Comparison of ENCODE assay signal across 24 mouse cellular contexts in genomic region chr13:102949756-102950155, GRCm38 (mm10).
DNase-seq lines count a peak whose midpoint lies in the region; ATAC-seq lines count a peak whose summit lies in the region.
"Had no signal": no experiment of that assay in that cellular context is flagged by ENCODE, and none has a peak within 500 bp of the region (broad histone marks: within the 10 kb centered on the region; RNA-seq: fewer than 3 reads in every experiment).

No protein-coding gene starts in this region.

- H3K4me1 ChIP-seq in forebrain, embryonic 12.5 days: peaks cover 13% of the 10 kb centered on the region
- H3K4me1 ChIP-seq in forebrain, embryonic 15.5 days: peaks cover 19% of the 10 kb centered on the region
- H3K4me1 ChIP-seq in hindbrain, embryonic 15.5 days (replicated peaks): peaks cover 14% of the 10 kb centered on the region
- H3K4me1 ChIP-seq in hindbrain, embryonic 16.5 days (ENCODE audit: control insufficient read depth, insufficient read depth, low read depth, low read length): peaks cover 6% of the 10 kb centered on the region; the same call in 1 of the 2 replicates
- H3K4me1 ChIP-seq in midbrain, embryonic 16.5 days (ENCODE audit: control insufficient read depth, insufficient read depth, low read length): peaks cover 15% of the 10 kb centered on the region
- peaks cover 24% of the 10 kb centered on the region for H3K4me1 ChIP-seq in midbrain, embryonic 10.5 days
- H3K4me1 ChIP-seq: embryonic facial prominence, embryonic 15.5 days; intestine, embryonic 15.5 days had no signal

- no peak overlapping the region for H3K4me2 ChIP-seq in forebrain, embryonic 12.5 days
- no peak overlapping the region for H3K4me2 ChIP-seq in forebrain, embryonic 15.5 days (replicated peaks)
- H3K4me2 ChIP-seq in hindbrain, embryonic 15.5 days: no peak overlapping the region
- no peak overlapping the region for H3K4me2 ChIP-seq in hindbrain, embryonic 16.5 days (ENCODE audit: low read length)
- H3K4me2 ChIP-seq in midbrain, embryonic 16.5 days (ENCODE audit: low read length): peak overlapping the region; percentile 9
- H3K4me2 ChIP-seq: embryonic facial prominence, embryonic 15.5 days; hindbrain, embryonic 14.5 days; intestine, embryonic 15.5 days; limb, embryonic 15.5 days; lung, embryonic 14.5 days; neural tube, embryonic 15.5 days had no signal

- H3K9me3 ChIP-seq in forebrain, embryonic 12.5 days: no peaks in the 10 kb centered on the region
- no peaks in the 10 kb centered on the region for H3K9me3 ChIP-seq in forebrain, embryonic 15.5 days
- H3K9me3 ChIP-seq in hindbrain, embryonic 15.5 days: no peaks in the 10 kb centered on the region
- H3K9me3 ChIP-seq in hindbrain, embryonic 16.5 days (ENCODE audit: control insufficient read depth, low read length): no peaks in the 10 kb centered on the region
- no peaks in the 10 kb centered on the region for H3K9me3 ChIP-seq in midbrain, embryonic 16.5 days (replicated peaks; ENCODE audit: control insufficient read depth, low read length, poor library complexity, severe bottlenecking)
- H3K9me3 ChIP-seq in midbrain, embryonic 10.5 days (replicated peaks): no peaks in the 10 kb centered on the region
- H3K9me3 ChIP-seq: embryonic facial prominence, embryonic 15.5 days; intestine, embryonic 15.5 days; limb, embryonic 15.5 days; neural tube, embryonic 15.5 days had no signal

- whole genome bisulfite sequencing in forebrain, embryonic 12.5 days: 21% methylated on average over 7 of the region's 7 CpGs
- 14% methylated on average over 7 of the region's 7 CpGs for WGBS in forebrain, embryonic 15.5 days
- 41% methylated on average over 7 of the region's 7 CpGs for WGBS in hindbrain, embryonic 15.5 days
- 47% methylated on average over 7 of the region's 7 CpGs for WGBS in hindbrain, embryonic 16.5 days
- WGBS in midbrain, embryonic 16.5 days: 28% methylated on average over 7 of the region's 7 CpGs
- 54% methylated on average over 7 of the region's 7 CpGs for WGBS in midbrain, embryonic 10.5 days

- no peak overlapping the region for H3K27ac ChIP-seq in forebrain, embryonic 12.5 days
- H3K27ac ChIP-seq in forebrain, embryonic 15.5 days (replicated peaks): no peak overlapping the region
- H3K27ac ChIP-seq in hindbrain, embryonic 15.5 days (replicated peaks): 0 out of 2 replicates have a peak overlapping the region, but pooled peaks have one; percentile 9
- no peak overlapping the region for H3K27ac ChIP-seq in hindbrain, embryonic 16.5 days (ENCODE audit: low read depth, low read length)
- no peak overlapping the region for H3K27ac ChIP-seq in midbrain, embryonic 16.5 days (ENCODE audit: low read length)
- no peak overlapping the region for H3K27ac ChIP-seq in midbrain, embryonic 10.5 days (replicated peaks)
- H3K27ac ChIP-seq: embryonic facial prominence, embryonic 15.5 days; hindbrain, embryonic 14.5 days; intestine, embryonic 15.5 days; left cerebral cortex, adult 2 months; limb, embryonic 15.5 days; liver, embryonic 14.5 days; neural tube, embryonic 15.5 days; stomach, postnatal 0 days had no signal

- no peak overlapping the region for H3K4me3 ChIP-seq in forebrain, embryonic 12.5 days (replicated peaks)
- no peak overlapping the region for H3K4me3 ChIP-seq in forebrain, embryonic 15.5 days
- H3K4me3 ChIP-seq in hindbrain, embryonic 15.5 days: no peak overlapping the region
- no peak overlapping the region for H3K4me3 ChIP-seq in hindbrain, embryonic 16.5 days (ENCODE audit: low read length)
- no peak overlapping the region for H3K4me3 ChIP-seq in midbrain, embryonic 16.5 days (ENCODE audit: low read depth, low read length)
- H3K4me3 ChIP-seq in midbrain, embryonic 10.5 days: no peak overlapping the region
- H3K4me3 ChIP-seq: embryonic facial prominence, embryonic 15.5 days; intestine, embryonic 15.5 days; left cerebral cortex, adult 2 months; limb, embryonic 15.5 days; neural tube, embryonic 15.5 days had no signal

- H3K36me3 ChIP-seq in forebrain, embryonic 12.5 days (replicated peaks): no peaks in the 10 kb centered on the region
- H3K36me3 ChIP-seq in forebrain, embryonic 15.5 days: no peaks in the 10 kb centered on the region
- no peaks in the 10 kb centered on the region for H3K36me3 ChIP-seq in hindbrain, embryonic 15.5 days
- H3K36me3 ChIP-seq in hindbrain, embryonic 16.5 days (ENCODE audit: control insufficient read depth, insufficient read depth, low read length): no peaks in the 10 kb centered on the region
- H3K36me3 ChIP-seq in midbrain, embryonic 16.5 days (ENCODE audit: control insufficient read depth, insufficient read depth, low read length): no peaks in the 10 kb centered on the region
- no peaks in the 10 kb centered on the region for H3K36me3 ChIP-seq in midbrain, embryonic 10.5 days
- H3K36me3 ChIP-seq: embryonic facial prominence, embryonic 15.5 days; intestine, embryonic 15.5 days; limb, embryonic 15.5 days; neural tube, embryonic 15.5 days had no signal

- no peak overlapping the region for H3K9ac ChIP-seq in forebrain, embryonic 12.5 days
- H3K9ac ChIP-seq in forebrain, embryonic 15.5 days (replicated peaks): no peak overlapping the region
- no peak overlapping the region for H3K9ac ChIP-seq in hindbrain, embryonic 15.5 days
- no peak overlapping the region for H3K9ac ChIP-seq in hindbrain, embryonic 16.5 days (ENCODE audit: low read depth, low read length)
- H3K9ac ChIP-seq in midbrain, embryonic 16.5 days (ENCODE audit: low read depth, low read length): no peak overlapping the region
- H3K9ac ChIP-seq: embryonic facial prominence, embryonic 15.5 days; hindbrain, embryonic 14.5 days; intestine, embryonic 15.5 days; limb, embryonic 15.5 days; liver, embryonic 14.5 days; lung, embryonic 14.5 days; neural tube, embryonic 15.5 days had no signal

- no peaks in the 10 kb centered on the region for H3K27me3 ChIP-seq in forebrain, embryonic 12.5 days
- no peaks in the 10 kb centered on the region for H3K27me3 ChIP-seq in forebrain, embryonic 15.5 days
- no peaks in the 10 kb centered on the region for H3K27me3 ChIP-seq in hindbrain, embryonic 15.5 days
- H3K27me3 ChIP-seq in hindbrain, embryonic 16.5 days (replicated peaks; ENCODE audit: control insufficient read depth, insufficient read depth, low read length): no peaks in the 10 kb centered on the region
- no peaks in the 10 kb centered on the region for H3K27me3 ChIP-seq in midbrain, embryonic 16.5 days (ENCODE audit: control insufficient read depth, insufficient read depth, low read depth, low read length)
- H3K27me3 ChIP-seq in midbrain, embryonic 10.5 days (ENCODE audit: low read depth, poor library complexity, severe bottlenecking): no peaks in the 10 kb centered on the region; the same call in 1 of the 2 replicates
- H3K27me3 ChIP-seq: embryonic facial prominence, embryonic 15.5 days; intestine, embryonic 15.5 days; limb, embryonic 15.5 days; neural tube, embryonic 15.5 days had no signal

- peak; percentile 14; the same call in 1 of the 2 replicates for ATAC-seq in forebrain, embryonic 12.5 days (ENCODE audit: low FRiP score)
- no peak for ATAC-seq in forebrain, embryonic 15.5 days (replicated peaks)
- ATAC-seq in hindbrain, embryonic 15.5 days (ENCODE audit: low FRiP score, low read depth): no peak
- no peak for ATAC-seq in hindbrain, embryonic 16.5 days
- no peak for ATAC-seq in midbrain, embryonic 16.5 days
- ATAC-seq: intestine, embryonic 15.5 days had no signal

- DNase-seq in midbrain, embryonic 10.5 days (ENCODE audit: low spot score): no peak
- no peak for DNase-seq in layer of hippocampus, adult 8-10 months (ENCODE audit: low spot score in 2 of 2)
- DNase-seq in urinary bladder, postnatal 14 days (ENCODE audit: low spot score): no peak
- DNase-seq: adrenal gland, postnatal 14 days; cerebellum, adult 8-10 months; gastrocnemius, postnatal 10 days; heart, postnatal 4 days; lung, embryonic 14.5 days; right cerebral cortex, postnatal 14 days; thymus, adult 2 months; thymus, postnatal 4 days had no signal
